Mouse (Mus musculus): Measurements from ENCODE around the gene Fam208b.

- TF ChIP-seq GATA1 (IDR thresholded peaks at IDR 0.05; ENCODE audit: borderline replicate concordance, low read length) (no peak), CTCF (IDR thresholded peaks at IDR 0.05; ENCODE audit: low read depth, low read length) (no peak), POLR2AphosphoS5 (IDR thresholded peaks at IDR 0.05; ENCODE audit: insufficient replicate concordance, low read depth, low read length) (no peak), TAL1 (conservative IDR thresholded peaks at IDR 0.05; ENCODE audit: low read depth, low read length) (no peak), GATA2 (IDR thresholded peaks at IDR 0.05; ENCODE audit: borderline replicate concordance, low read depth, low read length) (no peak)
These were observed 80.5 kb downstream of the Fam208b start for GRCm38 (mm10) chr13:3530451-3530850.
